Mouse (Mus musculus) retina, postnatal 1 day (tissue): ENCODE data around the gene Cxadr.
"Not testable (repeated sequence)": the region's sequence is repeated elsewhere in the genome, so short reads cannot be mapped to it uniquely, and the experiment has no call there.

Experiments
- DNase-seq: peaks from one replicate; pipeline ENCODE4 v3.0.0-alpha.2; 2012

Gene Cxadr

DNA sequence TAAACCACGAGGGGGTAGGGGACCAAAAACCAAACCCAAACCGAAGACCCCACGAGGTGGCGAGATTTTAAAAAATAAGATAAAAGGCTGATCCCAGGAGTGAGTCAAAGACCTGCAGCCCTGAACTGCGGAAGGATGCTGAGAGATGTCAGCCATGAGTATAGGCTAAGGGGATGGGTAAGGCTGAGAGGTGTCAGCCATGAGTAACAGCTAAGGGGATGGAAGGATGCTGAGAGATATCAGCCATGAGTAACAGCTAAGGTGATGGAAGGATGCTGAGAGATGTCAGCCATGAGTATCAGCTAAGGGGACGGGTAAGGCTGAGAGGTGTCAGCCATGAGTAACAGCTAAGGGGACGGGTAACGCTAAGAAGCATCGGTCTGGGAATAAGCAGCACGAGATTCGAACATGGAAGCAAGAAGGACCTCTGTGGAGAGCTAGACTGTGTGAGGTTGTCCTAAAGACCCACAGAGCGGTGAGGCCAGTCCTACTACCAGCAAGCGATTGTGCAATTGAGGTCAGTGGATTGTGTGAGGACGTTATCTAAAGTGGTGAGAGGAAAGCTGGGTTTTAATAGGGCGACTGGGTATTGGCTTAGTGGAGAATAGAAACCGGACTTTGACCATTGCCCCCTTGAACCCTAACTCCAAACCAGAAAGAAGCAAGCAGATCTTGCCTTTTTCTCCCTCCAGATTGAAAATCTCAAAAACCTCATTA is 6.3 kb downstream of the Cxadr start:
- DNase-seq = no peak

DNA sequence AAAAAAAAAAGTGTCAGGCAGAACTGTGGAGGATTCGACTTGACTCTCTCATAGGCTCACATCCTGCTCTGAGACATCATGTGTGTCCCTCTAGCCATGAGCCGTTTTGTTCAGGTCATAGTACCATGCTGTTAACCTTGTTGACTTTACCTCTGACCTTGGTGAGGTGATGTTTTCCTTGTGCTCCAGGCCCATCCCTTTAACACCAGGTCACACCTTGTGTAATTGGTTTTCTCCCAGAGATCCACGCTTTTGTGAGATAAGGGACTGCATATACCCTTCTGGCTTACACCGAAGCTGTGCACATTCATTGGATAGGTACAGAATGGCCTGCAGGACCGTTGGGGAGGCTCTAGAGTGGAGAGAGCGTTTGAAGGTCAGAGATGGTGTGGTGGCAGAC is 8.0 kb downstream of the Cxadr start:
- no peak for DNase-seq

DNA sequence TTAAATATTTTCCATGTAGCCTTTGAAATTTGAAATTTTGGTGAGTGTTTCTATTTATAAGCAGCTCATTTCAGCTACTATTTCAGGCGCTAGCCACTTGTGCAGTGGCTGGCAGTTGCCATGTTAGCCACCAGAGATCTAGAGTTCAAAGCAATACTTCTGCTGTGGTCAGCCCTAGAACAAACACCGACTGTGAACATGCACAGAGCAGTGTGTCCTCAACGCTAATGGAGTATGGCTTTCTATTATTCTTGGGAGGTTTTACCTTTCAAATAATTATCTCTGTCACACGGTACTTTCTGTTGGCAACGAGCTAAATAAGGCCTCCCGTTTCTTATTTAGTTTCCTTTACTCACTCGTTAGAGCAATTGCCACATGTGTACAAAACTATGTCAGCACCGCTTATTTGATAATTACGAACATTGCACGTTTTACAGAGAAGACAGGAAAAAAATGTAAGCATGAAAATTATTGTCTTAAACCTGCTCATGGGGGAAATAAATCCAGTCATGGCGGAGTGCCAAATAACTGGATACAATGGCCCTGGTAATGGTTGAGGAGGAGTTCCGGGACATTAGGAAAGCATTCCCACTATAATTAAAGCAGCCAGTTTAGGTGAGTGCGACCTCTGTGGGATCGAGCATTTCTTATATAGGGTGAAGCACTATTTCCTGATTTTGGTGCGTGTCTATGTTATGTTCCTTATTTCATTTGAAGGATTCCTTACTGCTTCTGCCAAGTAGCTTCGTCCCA is 12.0 kb downstream of the Cxadr start:
- DNase-seq = peak; percentile 77

DNA sequence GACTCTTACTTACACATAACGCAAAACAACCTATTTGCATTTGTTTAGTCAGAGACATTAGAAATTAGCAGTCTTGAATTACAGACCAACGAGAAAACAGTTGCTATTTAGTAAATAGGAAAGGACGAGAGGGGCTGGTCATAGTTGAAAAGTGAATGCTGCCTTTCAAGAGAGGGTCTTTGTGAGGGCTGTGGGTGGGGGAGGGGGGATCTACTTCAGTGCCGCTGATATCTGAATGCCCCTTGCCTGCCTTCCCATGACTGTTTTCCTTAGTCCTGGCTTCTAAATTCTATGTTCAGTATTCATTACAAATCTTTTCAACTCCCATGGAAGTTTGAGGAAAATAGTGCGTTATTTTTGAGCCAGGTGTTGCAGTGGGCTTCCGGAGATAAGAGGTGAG is 12.7 kb downstream of the Cxadr start:
- DNase-seq = no peak

DNA sequence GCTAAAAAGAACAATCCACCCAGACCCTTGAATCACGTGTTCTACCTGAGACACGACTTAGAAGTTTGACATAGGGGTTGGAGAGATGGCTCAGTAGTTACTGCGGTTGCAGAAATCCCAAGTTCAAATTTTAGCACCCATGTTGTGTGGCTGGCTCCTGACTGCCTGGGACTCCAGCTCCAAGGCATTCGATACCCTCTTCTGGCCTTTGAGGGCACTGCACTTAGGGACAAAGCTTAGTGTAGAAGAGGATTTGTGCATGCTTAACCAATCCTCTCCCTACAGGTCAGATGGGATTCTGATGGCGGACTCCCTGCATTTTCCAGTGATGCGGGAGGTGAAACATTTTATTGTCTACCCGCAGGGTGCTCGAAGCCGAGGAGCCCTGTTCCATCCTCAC is 15.6 kb downstream of the Cxadr start:
- DNase-seq = peak; percentile 68

DNA sequence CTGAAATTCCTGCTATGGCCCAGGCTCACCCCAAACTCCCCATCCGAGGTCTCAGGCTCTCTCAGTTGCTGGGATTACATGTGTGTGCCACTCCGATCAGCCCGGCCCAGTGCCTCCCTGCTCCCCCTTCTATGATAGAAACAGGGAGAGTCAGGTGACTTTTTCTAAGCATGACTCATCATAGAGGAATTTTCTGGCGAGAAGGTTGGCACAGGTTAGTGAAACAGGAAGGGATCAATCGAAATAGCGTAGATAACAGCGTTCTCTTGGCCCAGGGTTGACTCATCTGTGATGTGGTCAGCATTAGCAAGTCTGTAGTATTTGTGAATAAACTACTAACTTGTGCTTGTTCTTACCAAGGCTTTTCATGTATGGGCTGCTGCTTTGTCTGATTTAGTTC is 16.7 kb downstream of the Cxadr start:
- DNase-seq = no peak

DNA sequence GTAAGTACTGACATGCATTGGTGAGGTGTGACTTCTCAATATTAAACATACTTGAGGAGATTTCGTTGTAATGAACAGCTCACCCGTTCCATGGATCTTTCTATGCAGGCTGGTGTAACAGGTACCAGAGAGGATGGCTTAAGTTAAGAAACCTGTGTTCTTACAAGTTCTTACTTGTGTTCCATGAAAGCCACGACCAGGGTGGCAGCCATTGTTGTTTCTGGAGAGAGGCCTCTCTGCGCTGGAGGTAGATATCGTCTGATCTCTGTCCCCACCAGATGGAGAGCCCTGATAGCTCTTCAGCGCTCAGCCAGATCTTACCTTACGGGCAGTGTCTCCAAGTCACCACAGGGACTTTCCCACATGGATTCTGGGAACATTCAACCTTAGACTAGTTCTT is 18.4 kb downstream of the Cxadr start:
- no peak for DNase-seq

DNA sequence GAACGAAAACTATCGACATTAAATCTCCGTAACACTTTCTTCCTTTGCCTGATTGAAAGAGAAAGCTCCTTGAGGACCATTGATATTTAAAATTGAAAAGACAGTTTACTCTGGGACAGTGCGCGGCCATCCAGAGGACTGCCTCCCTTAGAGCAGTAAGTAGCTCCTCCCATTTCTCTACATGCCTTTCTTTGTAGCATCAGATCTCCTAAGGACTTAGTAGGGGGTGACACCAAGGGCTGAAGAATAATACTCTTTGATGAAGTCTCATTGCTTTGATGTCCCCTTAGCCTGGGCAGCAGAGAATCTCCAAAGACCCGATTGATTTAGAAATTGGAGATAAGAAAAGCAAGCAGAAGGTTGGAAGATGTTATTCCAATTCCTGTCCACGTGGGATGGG is 20.3 kb downstream of the Cxadr start:
- no peak for DNase-seq

DNA sequence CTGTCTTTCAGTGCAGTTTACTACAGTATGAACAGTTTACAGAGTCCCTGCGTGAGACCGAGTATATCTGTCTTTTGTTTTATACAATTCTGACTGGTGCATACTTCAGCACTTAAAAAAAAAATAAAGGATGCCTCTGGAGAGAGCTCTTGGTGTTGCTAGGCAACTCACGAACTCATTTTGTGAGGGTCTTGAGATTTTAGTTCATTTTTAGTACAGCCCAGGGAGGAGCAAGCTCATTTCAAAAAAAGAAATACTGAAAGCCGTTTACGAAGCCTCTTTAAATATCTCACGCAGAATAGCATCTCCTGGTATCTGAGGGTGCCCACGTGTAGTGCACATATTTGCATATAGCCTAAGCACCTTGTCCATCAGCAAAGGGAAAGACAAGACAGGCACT is 20.9 kb downstream of the Cxadr start:
- no peak for DNase-seq

DNA sequence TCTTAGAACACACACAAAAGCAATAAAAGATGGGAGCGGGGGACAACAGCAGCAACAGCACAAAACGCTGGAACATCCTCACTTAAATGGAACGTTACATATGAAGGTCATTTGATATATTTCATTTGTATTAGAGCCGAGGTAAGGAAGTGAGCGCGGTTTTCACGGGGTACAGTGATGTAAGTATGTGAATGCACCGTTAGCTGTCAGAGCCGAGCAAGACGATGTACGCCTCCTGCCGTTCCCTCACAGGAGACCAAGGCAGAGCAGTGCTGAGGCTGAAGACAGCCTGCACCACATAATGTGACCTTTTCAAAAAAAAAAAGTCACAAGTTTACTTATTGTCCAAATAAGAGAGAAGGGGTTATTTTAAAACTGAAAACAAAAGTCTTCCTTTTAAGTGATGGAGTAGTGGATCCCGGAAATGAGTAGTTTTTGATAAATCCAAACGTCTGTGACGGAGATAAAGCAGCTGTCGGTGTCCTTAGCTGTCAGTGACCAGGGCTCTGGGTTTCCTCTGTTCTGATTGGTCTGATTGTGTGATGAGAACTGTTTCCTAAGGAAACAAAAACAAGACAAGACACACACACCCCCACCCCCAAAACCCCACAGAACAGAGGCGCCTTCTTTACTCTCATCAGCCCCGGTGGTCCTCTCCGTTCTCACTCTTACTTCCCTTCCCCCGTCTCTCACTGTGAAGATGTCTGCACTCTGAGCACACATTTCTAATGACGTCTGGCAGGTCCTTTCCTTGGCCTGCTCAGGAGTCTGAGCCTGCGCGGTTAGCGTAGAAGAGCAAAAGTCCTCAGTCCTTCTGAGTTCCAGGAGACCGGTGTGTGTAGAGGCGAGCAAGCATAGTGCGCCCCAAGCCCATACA is 24.9 kb downstream of the Cxadr start:
- DNase-seq = no peak

DNA sequence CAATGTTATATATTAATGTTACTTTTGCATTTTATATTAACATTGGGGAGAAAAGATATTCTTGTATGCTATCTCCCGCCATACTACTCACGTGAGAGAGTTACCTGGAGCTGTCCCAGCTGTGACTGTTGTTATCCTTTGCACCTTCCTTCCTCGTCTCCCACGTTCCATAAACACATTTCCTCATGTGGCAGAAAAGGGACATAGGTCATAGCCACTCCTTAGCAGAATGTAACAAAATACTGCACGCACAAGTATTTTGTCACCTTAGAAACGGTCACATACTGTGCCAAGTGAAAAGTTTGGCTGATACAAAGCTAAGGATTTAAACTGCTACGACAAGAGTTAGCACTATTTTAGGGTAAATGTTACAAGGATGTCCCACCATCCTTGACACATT is 26.3 kb downstream of the Cxadr start:
- DNase-seq = no peak

DNA sequence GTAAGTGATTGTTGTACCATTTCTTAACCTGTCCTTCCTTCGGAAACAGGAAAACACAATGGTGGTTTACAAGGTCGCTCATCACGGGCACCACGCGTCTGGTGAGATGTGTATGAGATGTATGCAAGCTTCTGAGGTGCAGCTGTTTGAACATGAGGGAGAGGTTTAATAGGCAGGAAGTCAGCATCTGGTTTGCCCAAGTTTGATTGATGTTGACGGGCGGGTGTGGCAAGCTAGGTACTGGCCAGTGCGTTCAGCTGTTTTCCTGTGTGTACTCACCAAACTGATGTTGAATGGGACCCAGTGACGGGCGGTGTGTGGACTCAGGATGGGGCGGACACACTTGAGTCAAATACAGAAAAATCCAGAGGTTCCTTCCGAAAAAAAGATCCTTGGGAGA is 26.7 kb downstream of the Cxadr start:
- no peak for DNase-seq

DNA sequence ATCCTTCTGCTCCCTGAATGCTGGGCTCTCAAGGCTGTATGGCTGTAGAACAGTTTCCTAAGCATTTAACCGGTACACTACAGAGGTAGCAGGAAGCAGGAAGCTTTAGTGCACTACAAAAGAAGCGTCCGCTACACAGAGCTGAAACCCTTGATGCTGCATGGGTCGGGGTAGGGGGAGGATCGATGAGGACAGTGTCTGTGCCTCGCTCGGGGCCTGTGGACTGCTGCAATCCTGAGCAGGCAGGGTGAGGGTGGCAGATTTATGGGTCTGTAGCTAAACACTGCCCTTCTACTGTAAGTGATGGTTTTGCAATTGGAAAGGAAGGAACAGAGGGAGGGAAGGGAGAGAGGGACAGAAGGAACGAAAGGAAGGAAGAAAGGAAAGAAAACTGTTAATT is 35.9 kb downstream of the Cxadr start:
- no peak for DNase-seq

DNA sequence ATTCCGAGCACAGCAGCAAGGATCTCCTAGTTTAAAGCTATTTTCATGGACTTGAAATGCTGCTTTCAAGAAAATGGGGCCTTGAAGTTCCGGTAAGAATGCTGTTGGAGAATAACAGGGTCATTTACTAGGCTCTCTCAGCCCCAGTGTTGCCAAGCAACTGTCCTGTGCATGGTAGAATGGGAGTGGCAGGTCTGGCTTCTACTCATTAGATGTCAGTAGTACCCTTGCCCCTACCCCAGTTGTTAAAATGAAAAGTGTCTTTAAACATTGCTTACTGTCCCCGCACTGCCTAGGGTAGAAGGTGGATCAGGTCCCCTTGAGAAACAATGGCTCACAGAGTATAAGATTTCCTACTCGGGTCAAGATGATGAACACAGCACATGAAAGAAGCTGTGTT is 40.1 kb downstream of the Cxadr start:
- no peak for DNase-seq

DNA sequence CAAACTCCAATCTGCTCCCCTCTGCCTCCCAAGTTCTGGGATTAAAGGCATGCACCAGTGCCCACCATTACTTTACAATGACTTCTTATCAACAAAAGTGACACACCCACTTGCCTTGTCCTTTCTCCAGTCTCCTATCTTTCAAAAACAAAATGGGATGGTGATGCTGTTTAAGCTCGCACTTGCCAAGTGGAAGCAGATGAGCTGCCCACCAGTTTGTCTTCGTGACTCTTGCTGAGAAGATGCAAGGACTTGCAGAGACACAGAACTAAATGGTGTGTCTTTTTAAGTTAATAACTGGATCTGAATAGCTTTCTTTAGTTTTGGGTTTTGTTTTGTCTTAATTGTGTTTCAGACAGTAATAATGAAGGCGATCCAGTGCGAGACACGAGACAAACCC is 41.5 kb downstream of the Cxadr start:
- DNase-seq = no peak

DNA sequence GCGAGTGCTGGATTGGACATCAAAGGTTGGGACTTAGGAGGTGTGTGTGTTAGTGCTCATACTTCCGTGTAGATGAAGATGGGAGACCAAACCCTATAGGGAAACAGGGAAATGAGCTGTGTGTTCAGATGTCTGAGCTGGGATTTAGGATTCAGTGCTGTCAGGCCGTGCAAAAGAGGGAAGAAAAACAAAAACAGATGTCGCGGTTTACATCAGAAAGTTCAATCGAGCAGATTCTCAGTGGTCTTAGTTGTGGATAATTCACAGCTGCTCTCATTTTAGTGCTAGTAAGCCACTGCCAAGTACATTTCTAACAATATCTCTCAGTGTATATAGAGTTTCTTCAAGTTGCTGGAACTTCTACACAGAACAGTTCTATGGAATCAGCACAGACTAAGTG is 42.5 kb downstream of the Cxadr start:
- DNase-seq = no peak

DNA sequence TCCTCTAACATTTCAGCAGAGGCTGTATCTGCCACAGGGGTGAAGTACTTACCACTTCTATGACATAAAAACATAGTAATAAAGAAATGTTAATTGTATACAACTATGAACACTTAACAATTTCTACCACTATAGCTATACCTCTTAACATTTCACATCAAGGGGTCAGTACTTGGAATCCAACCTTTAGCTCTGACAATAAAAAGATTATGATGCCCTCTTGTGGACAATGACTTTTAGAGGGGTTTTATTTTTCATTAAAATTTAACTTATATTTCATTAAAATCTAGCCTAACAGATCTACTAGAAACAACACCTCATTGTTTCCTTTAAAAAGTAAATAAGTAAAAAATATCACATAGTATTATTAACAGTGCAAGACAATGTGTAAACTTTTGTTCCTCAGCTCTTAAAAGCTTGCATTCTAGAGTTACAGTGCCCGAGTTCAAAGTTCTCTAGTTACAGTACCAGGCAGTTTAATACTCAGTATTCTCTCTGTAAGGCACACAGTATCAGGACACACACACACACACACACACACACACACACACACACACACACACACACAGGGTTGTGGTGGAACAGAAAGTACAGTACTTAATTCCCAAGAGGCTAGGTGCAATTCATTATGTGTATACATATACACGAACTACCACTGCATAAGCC is 45.5 kb downstream of the Cxadr start:
- no peak for DNase-seq

DNA sequence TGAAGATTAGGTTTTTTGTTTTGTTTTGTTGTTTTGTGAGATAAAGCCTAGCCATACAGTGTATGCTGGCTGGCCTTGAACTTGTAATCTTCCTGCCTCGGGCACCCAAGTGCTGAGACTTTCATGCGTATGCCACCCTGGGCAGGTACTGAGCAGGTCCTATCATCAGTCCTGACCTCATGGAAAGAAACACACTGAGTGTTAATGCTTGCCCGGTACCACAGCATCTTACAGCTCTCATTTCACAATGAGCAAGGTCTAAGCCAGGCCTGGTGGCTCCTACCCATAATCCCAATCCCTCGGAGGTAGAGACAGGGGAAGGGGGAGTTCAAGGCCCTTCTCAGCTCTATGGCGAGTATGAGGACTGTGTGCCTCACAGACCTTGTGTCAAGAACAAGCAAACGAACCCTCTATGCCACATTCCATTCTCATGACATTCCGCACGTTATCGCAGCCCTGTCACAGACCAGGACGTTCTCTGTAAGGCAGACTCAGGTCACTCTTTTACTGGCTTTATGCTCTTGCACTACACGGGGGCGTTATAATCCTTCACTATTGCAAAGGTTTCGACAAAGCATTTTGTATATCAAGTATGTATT is 46.1 kb downstream of the Cxadr start:
- DNase-seq = no peak

DNA sequence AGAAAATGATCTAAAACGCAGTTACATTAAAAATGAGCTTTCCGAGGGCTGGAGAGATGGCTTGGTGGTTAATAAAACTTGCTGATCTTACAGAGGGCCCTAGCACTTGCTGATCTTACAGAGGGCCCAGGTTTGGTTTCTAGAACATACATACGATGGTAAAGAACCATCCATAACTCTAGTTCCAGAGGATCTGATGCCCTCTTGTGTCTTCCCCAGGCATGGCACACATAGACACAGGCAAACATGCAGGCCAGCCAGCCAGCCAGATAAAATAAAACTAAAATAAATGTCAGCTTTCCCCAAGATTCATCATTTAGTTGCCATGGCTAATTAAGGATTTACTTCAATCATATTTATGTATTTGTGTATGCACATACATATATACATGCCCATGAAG is 56.5 kb downstream of the Cxadr start:
- peak; percentile 12 for DNase-seq

DNA sequence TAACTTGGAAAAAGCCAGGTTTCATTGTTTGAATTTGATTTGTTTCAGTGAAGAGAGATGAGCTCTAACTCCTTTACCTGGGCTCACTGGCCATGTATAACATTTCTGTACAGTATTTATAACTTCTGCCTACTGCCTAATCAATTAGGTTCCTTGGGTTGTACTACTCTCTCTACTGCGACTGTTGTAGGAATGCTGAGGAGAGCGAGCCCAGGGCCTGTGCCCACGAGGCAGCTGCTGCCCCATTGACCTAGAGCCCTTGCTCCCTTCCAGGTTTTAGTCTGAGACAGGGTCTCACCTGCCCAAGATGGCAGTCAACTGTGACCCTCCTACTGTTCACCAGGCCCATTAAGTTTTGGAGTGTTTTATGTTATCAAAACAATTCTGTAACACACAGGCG is 60.2 kb downstream of the Cxadr start:
- DNase-seq = no peak

DNA sequence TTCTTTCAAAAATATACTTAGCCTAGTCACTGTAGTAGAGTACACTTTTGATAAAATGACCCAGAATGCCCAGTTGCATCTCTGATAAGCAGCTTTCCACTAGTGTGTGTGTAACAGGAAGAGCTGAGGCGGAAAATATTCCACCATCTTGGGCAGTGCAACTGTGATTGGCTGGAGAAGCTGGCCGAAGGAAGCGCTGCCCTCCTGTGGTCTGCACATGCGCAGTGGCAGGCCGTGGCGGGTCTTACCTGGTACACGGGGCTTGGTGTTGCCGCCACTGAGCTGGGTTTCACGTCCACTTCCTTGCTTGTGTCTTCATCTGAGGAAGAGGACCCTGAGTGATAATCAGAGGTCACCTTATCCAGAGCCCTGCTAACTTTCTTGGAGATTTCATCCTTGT is 63.3 kb downstream of the Cxadr start:
- DNase-seq = not testable (repeated sequence)

DNA sequence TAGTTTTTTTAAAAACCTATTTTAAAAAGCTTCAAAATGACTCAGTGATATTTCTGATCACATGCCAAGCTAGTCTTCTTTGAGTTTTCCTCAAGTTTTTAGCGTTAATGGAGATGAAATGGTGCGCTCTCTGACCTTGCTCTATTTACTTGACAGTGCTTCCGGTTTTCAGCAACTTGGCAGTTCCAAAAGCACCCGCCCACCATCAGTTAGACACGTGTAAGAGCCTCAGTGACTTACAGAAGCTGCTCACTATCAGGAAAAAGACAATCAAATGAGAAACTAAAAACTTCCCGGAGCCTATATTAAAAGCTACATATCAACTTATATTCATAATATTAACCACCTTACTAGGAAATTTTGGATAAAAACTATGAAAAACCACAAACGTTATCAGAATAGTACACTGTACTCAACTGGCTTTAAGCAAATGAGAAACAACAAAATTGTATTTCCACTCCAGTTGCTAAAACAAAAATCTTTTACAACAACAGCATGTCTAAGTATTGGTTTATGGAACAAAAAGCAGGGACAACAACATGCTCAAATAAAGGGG is 70.3 kb downstream of the Cxadr start:
- DNase-seq = no peak

DNA sequence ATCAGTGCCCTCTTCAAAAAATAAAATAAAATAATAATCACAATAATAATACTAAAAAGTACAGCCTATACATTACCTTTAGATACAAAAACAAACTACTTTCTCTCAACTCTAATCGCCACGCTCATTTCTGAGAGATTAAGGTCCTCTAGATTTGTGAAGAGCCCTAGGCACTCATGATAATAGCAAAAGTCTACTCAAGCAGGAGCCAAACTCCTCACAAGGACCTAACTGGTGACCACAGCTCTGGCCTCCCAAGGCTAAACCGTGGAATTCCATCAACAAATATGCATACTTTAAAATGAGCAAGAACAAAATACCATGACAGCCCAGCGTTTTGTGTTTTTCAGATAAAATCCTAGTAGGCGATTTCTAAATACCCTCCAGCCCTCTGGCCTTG is 71.5 kb downstream of the Cxadr start:
- no peak for DNase-seq
